Mouse (Mus musculus): ENCODE data around the gene Camk2g.

DNA sequence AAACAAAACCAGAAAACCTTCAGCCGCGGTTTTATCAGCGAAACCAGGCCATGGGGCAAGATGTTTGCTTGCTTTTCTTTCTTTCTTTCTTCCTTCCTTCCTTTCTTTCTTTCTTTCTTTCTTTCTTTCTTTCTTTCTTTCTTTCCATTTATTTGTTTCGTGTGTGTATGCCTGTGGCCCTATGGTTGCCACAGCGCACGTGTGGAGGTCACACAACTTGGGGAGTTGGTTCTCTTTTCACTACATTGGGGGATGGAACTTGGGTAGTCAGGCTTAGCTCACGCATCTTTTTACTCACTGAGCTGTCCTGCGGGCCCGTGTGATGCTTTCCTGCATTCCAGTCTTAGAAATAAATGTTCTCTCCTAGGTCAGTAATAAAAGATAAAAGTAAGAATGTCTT, 701 bp upstream of the Camk2g start:
- TF ChIP-seq CTCF (IDR thresholded peaks at IDR 0.05; ENCODE audit: borderline replicate concordance, control insufficient read depth, extremely low read depth, insufficient read depth, low read length, poor library complexity) = no peak
- no peak for TF ChIP-seq POLR2A (IDR thresholded peaks at IDR 0.05; ENCODE audit: control insufficient read depth, extremely low read depth, insufficient read depth, low read length, poor library complexity)

Data from thymus, adult 2 months (tissue).